Mouse (Mus musculus): ENCODE measurements at regions not wholly inside any gene's neighbourhood (a gene's known extent, or its start where the extent isn't known, plus 50 kb on each side); places are given as distances from the start of the nearest gene placed in this dataset.
A peak's percentile ranks its signal among the peaks of the same experiment; 100 is the strongest.

GRCm38 (mm10) chr13:44419056-44419455 is 310.2 kb upstream of the Jarid2 start:
- H3K4me3 ChIP-seq (ENCODE audit: low read depth, low read length): no peak overlapping the region
- no peak overlapping the region for H3K4me2 ChIP-seq (ENCODE audit: low read length)
- no peak for ATAC-seq (replicated peaks; ENCODE audit: low FRiP score, low TSS enrichment, low read depth)
- H3K9ac ChIP-seq (ENCODE audit: low read length): no peak overlapping the region
- no peak for DNase-seq (ENCODE audit: low spot score)
- H3K27me3 ChIP-seq (replicated peaks; ENCODE audit: control insufficient read depth, insufficient read depth, low read length): no peaks in the 10 kb centered on the region
- no peaks in the 10 kb centered on the region for H3K9me3 ChIP-seq (ENCODE audit: control insufficient read depth, low read length)
- peaks cover 27% of the 10 kb centered on the region for H3K4me1 ChIP-seq (replicated peaks; ENCODE audit: control insufficient read depth, insufficient read depth, low read length)
- H3K36me3 ChIP-seq (ENCODE audit: control insufficient read depth, insufficient read depth, low read length): no peaks in the 10 kb centered on the region
- H3K27ac ChIP-seq (ENCODE audit: low read depth): peak overlapping the region; percentile 43; the same call in 1 of the 2 replicates
- WGBS: 80% methylated on average over 8 of the region's 8 CpGs

DNA sequence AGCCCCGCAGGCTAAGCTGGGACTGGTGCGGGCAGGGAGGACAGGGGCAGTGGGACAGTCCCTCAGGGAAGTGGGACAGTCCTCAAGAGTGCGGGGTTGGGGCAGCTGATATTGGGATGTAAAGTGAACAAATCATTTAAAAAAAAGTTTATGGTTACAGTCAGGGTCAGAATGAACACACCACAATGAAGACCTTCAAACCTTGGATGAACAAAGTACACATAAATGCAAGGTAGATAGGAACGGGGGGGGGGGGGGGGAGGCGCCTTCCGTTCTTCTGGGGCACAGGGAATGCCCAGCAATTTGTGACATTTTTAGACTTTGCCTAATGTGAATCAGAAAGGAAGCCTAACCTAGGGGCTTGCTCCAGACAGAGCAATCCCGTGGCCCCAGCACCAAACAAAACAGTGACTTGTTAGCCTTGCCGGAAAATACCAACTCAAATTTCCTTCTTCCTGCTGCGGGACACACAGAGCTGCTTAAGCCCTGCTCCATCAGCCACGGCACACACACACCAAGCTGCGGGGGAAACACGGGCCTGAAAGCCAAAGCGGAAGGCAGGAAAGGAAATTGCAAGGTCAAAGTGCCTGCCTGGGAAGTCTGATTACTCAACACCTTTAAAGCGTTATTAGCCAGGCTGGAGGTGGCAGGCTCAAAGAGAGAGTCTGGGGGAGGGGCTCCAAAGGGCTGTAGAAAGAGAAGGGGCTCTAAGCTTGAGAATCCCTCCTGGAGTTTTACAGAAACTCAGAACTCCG is 309.6 kb upstream of the Jarid2 start:
- Histone ChIP-seq H3K27ac (ENCODE audit: low read depth) (peak overlapping the region; percentile 43), H3K9ac (ENCODE audit: low read length) (0 out of 2 replicates have a peak overlapping the region, but pooled peaks have one; percentile 0), H3K4me3 (ENCODE audit: low read depth, low read length) (no peak overlapping the region), H3K36me3 (ENCODE audit: control insufficient read depth, insufficient read depth, low read length) (no peaks in the 10 kb centered on the region), H3K9me3 (ENCODE audit: control insufficient read depth, low read length) (no peaks in the 10 kb centered on the region), H3K27me3 (replicated peaks; ENCODE audit: control insufficient read depth, insufficient read depth, low read length) (no peaks in the 10 kb centered on the region), H3K4me1 (replicated peaks; ENCODE audit: control insufficient read depth, insufficient read depth, low read length) (peaks cover 27% of the 10 kb centered on the region), H3K4me2 (ENCODE audit: low read length) (peak overlapping the region; percentile 40)
- ATAC-seq (replicated peaks; ENCODE audit: low FRiP score, low TSS enrichment, low read depth) (0 out of 2 replicates have a peak, but pooled peaks have one; percentile 32), DNase-seq (ENCODE audit: low spot score) (peak; percentile 65)
- 18% methylated on average over 14 of the region's 15 CpGs for WGBS

DNA sequence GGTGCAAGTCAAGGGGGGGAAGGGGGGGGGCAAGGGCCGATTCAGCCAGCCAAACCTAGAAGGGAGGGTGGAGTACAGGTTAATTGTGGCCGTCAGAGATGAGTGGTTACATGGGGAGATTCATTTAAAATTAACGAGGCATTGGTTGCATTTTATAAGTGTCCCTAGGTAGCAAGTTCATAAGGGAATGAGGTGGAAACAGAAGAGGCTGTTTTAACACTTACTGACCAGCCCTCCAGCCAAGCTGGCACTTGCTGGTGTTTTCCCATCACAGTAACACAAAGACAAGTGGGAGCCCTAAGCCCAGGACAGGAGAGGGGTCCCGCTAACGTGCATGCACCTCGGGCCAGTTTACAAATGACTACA is 309.1 kb upstream of the Jarid2 start:
- H3K27me3 ChIP-seq (replicated peaks; ENCODE audit: control insufficient read depth, insufficient read depth, low read length): no peaks in the 10 kb centered on the region
- H3K36me3 ChIP-seq (ENCODE audit: control insufficient read depth, insufficient read depth, low read length): no peaks in the 10 kb centered on the region
- no peaks in the 10 kb centered on the region for H3K9me3 ChIP-seq (ENCODE audit: control insufficient read depth, low read length)
- no peak overlapping the region for H3K27ac ChIP-seq (ENCODE audit: low read depth)
- no peak for DNase-seq (ENCODE audit: low spot score)
- peak overlapping the region; percentile 40; the same call in 1 of the 2 replicates for H3K4me2 ChIP-seq (ENCODE audit: low read length)
- peaks cover 27% of the 10 kb centered on the region for H3K4me1 ChIP-seq (replicated peaks; ENCODE audit: control insufficient read depth, insufficient read depth, low read length)
- H3K4me3 ChIP-seq (ENCODE audit: low read depth, low read length): no peak overlapping the region
- WGBS: 29% methylated on average over 6 of the region's 6 CpGs
- ATAC-seq (replicated peaks; ENCODE audit: low FRiP score, low TSS enrichment, low read depth): peak; percentile 19; the same call in 1 of the 2 replicates
- H3K9ac ChIP-seq (ENCODE audit: low read length): no peak overlapping the region

- Histone ChIP-seq H3K9ac (ENCODE audit: low read length) (no peak overlapping the region), H3K9me3 (ENCODE audit: control insufficient read depth, low read length) (no peaks in the 10 kb centered on the region), H3K4me3 (ENCODE audit: low read depth, low read length) (no peak overlapping the region), H3K4me1 (replicated peaks; ENCODE audit: control insufficient read depth, insufficient read depth, low read length) (peaks cover 24% of the 10 kb centered on the region), H3K27ac (ENCODE audit: low read depth) (no peak overlapping the region), H3K36me3 (ENCODE audit: control insufficient read depth, insufficient read depth, low read length) (no peaks in the 10 kb centered on the region), H3K27me3 (replicated peaks; ENCODE audit: control insufficient read depth, insufficient read depth, low read length) (no peaks in the 10 kb centered on the region), H3K4me2 (ENCODE audit: low read length) (no peak overlapping the region)
- DNase-seq (ENCODE audit: low spot score) (peak; percentile 41), ATAC-seq (replicated peaks; ENCODE audit: low FRiP score, low TSS enrichment, low read depth) (no peak)
- WGBS: 94% methylated on average over 8 of the region's 8 CpGs
Measured at GRCm38 (mm10) chr13:44420941-44421340, 308.3 kb upstream of the Jarid2 start.

GRCm38 (mm10) chr13:44421426-44421825 is 307.8 kb upstream of the Jarid2 start:
- ATAC-seq (replicated peaks; ENCODE audit: low FRiP score, low TSS enrichment, low read depth) (no peak), DNase-seq (ENCODE audit: low spot score) (peak; percentile 52)
- Histone ChIP-seq H3K27me3 (replicated peaks; ENCODE audit: control insufficient read depth, insufficient read depth, low read length) (no peaks in the 10 kb centered on the region), H3K9me3 (ENCODE audit: control insufficient read depth, low read length) (no peaks in the 10 kb centered on the region), H3K9ac (ENCODE audit: low read length) (no peak overlapping the region), H3K27ac (ENCODE audit: low read depth) (no peak overlapping the region), H3K36me3 (ENCODE audit: control insufficient read depth, insufficient read depth, low read length) (no peaks in the 10 kb centered on the region), H3K4me1 (replicated peaks; ENCODE audit: control insufficient read depth, insufficient read depth, low read length) (peaks cover 21% of the 10 kb centered on the region), H3K4me3 (ENCODE audit: low read depth, low read length) (no peak overlapping the region), H3K4me2 (ENCODE audit: low read length) (no peak overlapping the region)
- 86% methylated on average over 3 of the region's 3 CpGs for WGBS

DNA sequence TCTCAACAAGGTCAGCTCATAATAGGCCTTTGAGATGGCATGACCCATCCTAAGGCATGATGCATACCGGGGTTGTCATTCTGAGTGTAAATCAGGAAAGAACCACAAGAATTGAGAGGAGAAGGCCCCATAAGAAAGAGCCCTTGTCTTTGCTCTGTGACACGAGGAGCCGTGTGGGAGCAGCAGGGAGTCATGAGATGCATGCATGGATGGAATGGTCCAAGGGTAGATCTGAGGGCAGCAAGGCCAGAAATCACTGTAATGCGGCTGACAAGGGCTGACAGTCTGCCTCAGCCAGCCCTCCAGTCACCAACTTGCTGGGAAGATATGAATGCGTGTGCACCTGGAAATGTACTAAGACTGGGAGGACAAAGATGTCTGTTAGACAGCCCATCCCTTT is 307.4 kb upstream of the Jarid2 start:
- Histone ChIP-seq H3K9ac (ENCODE audit: low read length) (no peak overlapping the region), H3K4me1 (replicated peaks; ENCODE audit: control insufficient read depth, insufficient read depth, low read length) (peaks cover 21% of the 10 kb centered on the region), H3K27me3 (replicated peaks; ENCODE audit: control insufficient read depth, insufficient read depth, low read length) (no peaks in the 10 kb centered on the region), H3K27ac (ENCODE audit: low read depth) (no peak overlapping the region), H3K4me3 (ENCODE audit: low read depth, low read length) (no peak overlapping the region), H3K9me3 (ENCODE audit: control insufficient read depth, low read length) (no peaks in the 10 kb centered on the region), H3K36me3 (ENCODE audit: control insufficient read depth, insufficient read depth, low read length) (no peaks in the 10 kb centered on the region), H3K4me2 (ENCODE audit: low read length) (no peak overlapping the region)
- ATAC-seq (replicated peaks; ENCODE audit: low FRiP score, low TSS enrichment, low read depth) (no peak), DNase-seq (ENCODE audit: low spot score) (no peak)
- WGBS: 81% methylated on average over 5 of the region's 5 CpGs

DNA sequence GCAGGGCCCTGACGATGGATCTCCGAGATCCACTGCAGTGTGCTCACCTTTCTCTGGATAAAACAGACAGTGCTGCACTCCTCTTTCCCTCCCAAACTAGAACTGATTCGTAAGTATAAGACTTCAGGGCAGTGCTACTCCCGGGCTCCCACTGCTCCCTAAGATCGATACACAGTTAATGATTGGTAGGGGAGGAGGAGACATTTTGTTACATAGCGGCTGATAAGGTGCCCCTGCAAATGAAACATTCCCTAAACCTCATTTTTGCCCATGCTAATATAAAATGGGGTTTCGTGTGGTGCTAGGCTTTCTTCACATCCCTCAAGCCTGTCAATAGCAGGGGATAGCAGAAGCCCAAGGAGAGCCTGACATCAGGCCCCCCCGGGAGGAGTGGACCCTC is 298.8 kb upstream of the Jarid2 start:
- H3K4me3 ChIP-seq (ENCODE audit: low read depth, low read length): no peak overlapping the region
- DNase-seq (ENCODE audit: low spot score) (peak; percentile 47), ATAC-seq (replicated peaks; ENCODE audit: low FRiP score, low TSS enrichment, low read depth) (no peak)
- H3K4me2 ChIP-seq (ENCODE audit: low read length): no peak overlapping the region
- 0 out of 2 replicates have a peak, but pooled peaks cover 10% of the 10 kb centered on the region for H3K4me1 ChIP-seq (replicated peaks; ENCODE audit: control insufficient read depth, insufficient read depth, low read length)
- no peak overlapping the region for H3K9ac ChIP-seq (ENCODE audit: low read length)
- H3K27ac ChIP-seq (ENCODE audit: low read depth): no peak overlapping the region
- no peaks in the 10 kb centered on the region for H3K27me3 ChIP-seq (replicated peaks; ENCODE audit: control insufficient read depth, insufficient read depth, low read length)
- WGBS: 83% methylated on average over 8 of the region's 8 CpGs
- no peaks in the 10 kb centered on the region for H3K9me3 ChIP-seq (ENCODE audit: control insufficient read depth, low read length)
- H3K36me3 ChIP-seq (ENCODE audit: control insufficient read depth, insufficient read depth, low read length): no peaks in the 10 kb centered on the region

GRCm38 (mm10) chr13:44437709-44438108 is 291.6 kb upstream of the Jarid2 start:
- WGBS: 78% methylated on average over 1 of the region's 1 CpGs
- H3K9ac ChIP-seq (ENCODE audit: low read length): no peak overlapping the region
- no peak overlapping the region for H3K4me2 ChIP-seq (ENCODE audit: low read length)
- ATAC-seq (replicated peaks; ENCODE audit: low FRiP score, low TSS enrichment, low read depth) (no peak), DNase-seq (ENCODE audit: low spot score) (no peak)
- H3K4me3 ChIP-seq (ENCODE audit: low read depth, low read length): no peak overlapping the region
- H3K27ac ChIP-seq (ENCODE audit: low read depth): no peak overlapping the region
- H3K27me3 ChIP-seq (replicated peaks; ENCODE audit: control insufficient read depth, insufficient read depth, low read length): no peaks in the 10 kb centered on the region
- no peaks in the 10 kb centered on the region for H3K36me3 ChIP-seq (ENCODE audit: control insufficient read depth, insufficient read depth, low read length)
- H3K9me3 ChIP-seq (ENCODE audit: control insufficient read depth, low read length): peaks cover 5% of the 10 kb centered on the region
- H3K4me1 ChIP-seq (replicated peaks; ENCODE audit: control insufficient read depth, insufficient read depth, low read length): 0 out of 2 replicates have a peak, but pooled peaks cover 6% of the 10 kb centered on the region

DNA sequence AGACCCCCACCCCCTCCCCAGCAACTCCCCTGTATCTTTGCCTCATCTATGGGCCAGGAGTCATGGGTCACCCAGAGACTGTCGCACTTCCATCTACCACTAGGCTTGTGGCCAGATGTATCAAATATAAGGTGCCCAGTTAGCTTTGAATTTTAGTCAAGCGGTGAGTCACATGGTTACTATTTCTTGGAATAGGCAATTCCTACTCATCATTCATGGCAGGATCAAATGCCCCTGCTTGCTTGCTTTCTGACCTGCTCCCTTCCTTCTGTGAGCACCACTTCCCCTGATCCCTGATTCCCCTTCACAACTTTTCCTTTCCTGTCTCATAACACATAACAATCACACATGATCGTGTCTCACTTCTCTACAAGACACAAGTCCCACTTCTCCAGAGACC is 288.2 kb upstream of the Jarid2 start:
- ATAC-seq (replicated peaks; ENCODE audit: low FRiP score, low TSS enrichment, low read depth) (no peak), DNase-seq (ENCODE audit: low spot score) (no peak)
- Histone ChIP-seq H3K9ac (ENCODE audit: low read length) (no peak overlapping the region), H3K4me3 (ENCODE audit: low read depth, low read length) (no peak overlapping the region), H3K27me3 (replicated peaks; ENCODE audit: control insufficient read depth, insufficient read depth, low read length) (no peaks in the 10 kb centered on the region), H3K4me2 (ENCODE audit: low read length) (no peak overlapping the region), H3K36me3 (ENCODE audit: control insufficient read depth, insufficient read depth, low read length) (no peaks in the 10 kb centered on the region), H3K9me3 (ENCODE audit: control insufficient read depth, low read length) (peaks cover 5% of the 10 kb centered on the region), H3K27ac (ENCODE audit: low read depth) (no peak overlapping the region), H3K4me1 (replicated peaks; ENCODE audit: control insufficient read depth, insufficient read depth, low read length) (no peaks in the 10 kb centered on the region)
- WGBS: 90% methylated on average over 3 of the region's 3 CpGs

Measured in intestine, embryonic 14.5 days (tissue).